Mouse (Mus musculus): ENCODE data around the gene Pramef8. TPM values are rescaled to one million over a fixed set of nuclear protein-coding genes. Genes with fewer than 3 reads are reported as not detected.

Gene Pramef8
- polyA plus RNA-seq (2015; fragmentation: Nextera tagmentation; extraction: Ambion mirVana), result 25.2 and 27.0 TPM in 2 replicates

GRCm38 (mm10) chr4:143412219-143413092 is at the start of gene Pramef8:
TSS of gene Pramef8 (plus strand) at chr4:143412426.
- Histone ChIP-seq H3K27me3 (ENCODE audit: control insufficient read depth, insufficient read depth, low read depth, low read length) (no peaks in the 10 kb centered on the region; the same call in 1 of the 2 replicates), H3K4me3 (ENCODE audit: low read depth, low read length) (peak within 1 kb of the TSS; percentile 54), H3K36me3 (ENCODE audit: control insufficient read depth, insufficient read depth, low read length) (peaks cover 22% of the 10 kb centered on the region), H3K4me2 (ENCODE audit: low read length) (peak within 1 kb of the TSS; percentile 62), H3K27ac (ENCODE audit: low read length) (peak within 1 kb of the TSS; percentile 86), H3K9ac (ENCODE audit: low read depth, low read length) (peak within 1 kb of the TSS; percentile 55), H3K4me1 (ENCODE audit: control insufficient read depth, insufficient read depth, low read length) (peaks cover 5% of the 10 kb centered on the region), H3K9me3 (replicated peaks; ENCODE audit: control insufficient read depth, low read length, poor library complexity, severe bottlenecking) (no peaks in the 10 kb centered on the region)
- under 1% methylated on average over 50 of the region's 50 CpGs for WGBS
- peak; percentile 95 for ATAC-seq

GRCm38 (mm10) chr4:143366415-143367041 is 45.7 kb upstream of the Pramef8 start:
- ATAC-seq, result peak; percentile 60; the same call in 1 of the 2 replicates

GRCm38 (mm10) chr4:143379480-143379879 is 32.7 kb upstream of the Pramef8 start:
- Histone ChIP-seq H3K27ac (ENCODE audit: low read length) (peak overlapping the region; percentile 55; the same call in 1 of the 2 replicates), H3K9ac (ENCODE audit: low read depth, low read length) (no peak overlapping the region), H3K4me1 (ENCODE audit: control insufficient read depth, insufficient read depth, low read length) (peaks cover 17% of the 10 kb centered on the region), H3K4me2 (ENCODE audit: low read length) (peak overlapping the region; percentile 11), H3K27me3 (ENCODE audit: control insufficient read depth, insufficient read depth, low read depth, low read length) (no peaks in the 10 kb centered on the region), H3K4me3 (ENCODE audit: low read depth, low read length) (no peak overlapping the region), H3K36me3 (ENCODE audit: control insufficient read depth, insufficient read depth, low read length) (no peaks in the 10 kb centered on the region), H3K9me3 (replicated peaks; ENCODE audit: control insufficient read depth, low read length, poor library complexity, severe bottlenecking) (no peaks in the 10 kb centered on the region)
- peak; percentile 43 for ATAC-seq
- 17% methylated on average over 7 of the region's 7 CpGs for WGBS

More at GRCm38 (mm10) chr4:143366415-143367041, 45.7 kb upstream of the Pramef8 start:
- Histone ChIP-seq H3K36me3 (ENCODE audit: control insufficient read depth, insufficient read depth, low read length) (no peaks in the 10 kb centered on the region), H3K4me3 (ENCODE audit: low read depth, low read length) (no peak overlapping the region), H3K9ac (ENCODE audit: low read depth, low read length) (0 out of 2 replicates have a peak overlapping the region, but pooled peaks have one; percentile 18), H3K27ac (ENCODE audit: low read length) (no peak overlapping the region), H3K4me2 (ENCODE audit: low read length) (peak overlapping the region; percentile 39), H3K9me3 (replicated peaks; ENCODE audit: control insufficient read depth, low read length, poor library complexity, severe bottlenecking) (no peaks in the 10 kb centered on the region; the same call in 1 of the 2 replicates), H3K27me3 (ENCODE audit: control insufficient read depth, insufficient read depth, low read depth, low read length) (no peaks in the 10 kb centered on the region), H3K4me1 (ENCODE audit: control insufficient read depth, insufficient read depth, low read length) (peaks cover 5% of the 10 kb centered on the region; the same call in 1 of the 2 replicates)
- WGBS, result 10% methylated on average over 15 of the region's 15 CpGs

GRCm38 (mm10) chr4:143379931-143380715 is 32.1 kb upstream of the Pramef8 start:
- no peaks in the 10 kb centered on the region for H3K9me3 ChIP-seq (replicated peaks; ENCODE audit: control insufficient read depth, low read length, poor library complexity, severe bottlenecking)
- peak overlapping the region; percentile 11 for H3K4me2 ChIP-seq (ENCODE audit: low read length)
- peak overlapping the region; percentile 55; the same call in 1 of the 2 replicates for H3K27ac ChIP-seq (ENCODE audit: low read length)
- 14% methylated on average over 15 of the region's 15 CpGs for WGBS
- H3K4me3 ChIP-seq (ENCODE audit: low read depth, low read length), result no peak overlapping the region
- H3K4me1 ChIP-seq (ENCODE audit: control insufficient read depth, insufficient read depth, low read length), result peaks cover 17% of the 10 kb centered on the region
- no peaks in the 10 kb centered on the region for H3K27me3 ChIP-seq (ENCODE audit: control insufficient read depth, insufficient read depth, low read depth, low read length)
- peak; percentile 52 for ATAC-seq
- H3K9ac ChIP-seq (ENCODE audit: low read depth, low read length), result no peak overlapping the region; the same call in 1 of the 2 replicates
- H3K36me3 ChIP-seq (ENCODE audit: control insufficient read depth, insufficient read depth, low read length), result no peaks in the 10 kb centered on the region

GRCm38 (mm10) chr4:143380716-143381004 is 31.6 kb upstream of the Pramef8 start:
- Histone ChIP-seq H3K4me2 (ENCODE audit: low read length) (no peak overlapping the region), H3K4me1 (ENCODE audit: control insufficient read depth, insufficient read depth, low read length) (peaks cover 17% of the 10 kb centered on the region), H3K27me3 (ENCODE audit: control insufficient read depth, insufficient read depth, low read depth, low read length) (no peaks in the 10 kb centered on the region), H3K27ac (ENCODE audit: low read length) (no peak overlapping the region), H3K4me3 (ENCODE audit: low read depth, low read length) (no peak overlapping the region), H3K36me3 (ENCODE audit: control insufficient read depth, insufficient read depth, low read length) (no peaks in the 10 kb centered on the region), H3K9me3 (replicated peaks; ENCODE audit: control insufficient read depth, low read length, poor library complexity, severe bottlenecking) (no peaks in the 10 kb centered on the region), H3K9ac (ENCODE audit: low read depth, low read length) (no peak overlapping the region)
- 1% methylated on average over 5 of the region's 5 CpGs for WGBS
- no peak for ATAC-seq

GRCm38 (mm10) chr4:143382163-143382562 is 30.1 kb upstream of the Pramef8 start:
- Histone ChIP-seq H3K4me2 (ENCODE audit: low read length) (no peak overlapping the region), H3K4me3 (ENCODE audit: low read depth, low read length) (no peak overlapping the region), H3K9ac (ENCODE audit: low read depth, low read length) (no peak overlapping the region), H3K4me1 (ENCODE audit: control insufficient read depth, insufficient read depth, low read length) (peaks cover 17% of the 10 kb centered on the region), H3K9me3 (replicated peaks; ENCODE audit: control insufficient read depth, low read length, poor library complexity, severe bottlenecking) (no peaks in the 10 kb centered on the region), H3K27me3 (ENCODE audit: control insufficient read depth, insufficient read depth, low read depth, low read length) (no peaks in the 10 kb centered on the region), H3K36me3 (ENCODE audit: control insufficient read depth, insufficient read depth, low read length) (no peaks in the 10 kb centered on the region), H3K27ac (ENCODE audit: low read length) (no peak overlapping the region)
- 47% methylated on average over 3 of the region's 3 CpGs for WGBS
- ATAC-seq, result no peak

GRCm38 (mm10) chr4:143383646-143384045 is 28.6 kb upstream of the Pramef8 start:
- H3K9me3 ChIP-seq (replicated peaks; ENCODE audit: control insufficient read depth, low read length, poor library complexity, severe bottlenecking), result no peaks in the 10 kb centered on the region
- no peak overlapping the region for H3K27ac ChIP-seq (ENCODE audit: low read length)
- no peak overlapping the region for H3K4me2 ChIP-seq (ENCODE audit: low read length)
- peaks cover 17% of the 10 kb centered on the region for H3K4me1 ChIP-seq (ENCODE audit: control insufficient read depth, insufficient read depth, low read length)
- 48% methylated on average over 4 of the region's 4 CpGs for WGBS
- no peak overlapping the region for H3K9ac ChIP-seq (ENCODE audit: low read depth, low read length)
- H3K36me3 ChIP-seq (ENCODE audit: control insufficient read depth, insufficient read depth, low read length), result no peaks in the 10 kb centered on the region
- no peak overlapping the region for H3K4me3 ChIP-seq (ENCODE audit: low read depth, low read length)
- no peaks in the 10 kb centered on the region for H3K27me3 ChIP-seq (ENCODE audit: control insufficient read depth, insufficient read depth, low read depth, low read length)
- no peak for ATAC-seq

- 10% methylated on average over 27 of the region's 43 CpGs for WGBS
- peak; percentile 86 for ATAC-seq
- H3K9ac ChIP-seq (ENCODE audit: low read depth, low read length), result peak overlapping the region; percentile 53; the same call in 1 of the 2 replicates
These were observed 23.1 kb upstream of the Pramef8 start for GRCm38 (mm10) chr4:143388955-143389702.

More at GRCm38 (mm10) chr4:143388955-143389702, 23.1 kb upstream of the Pramef8 start:
- Histone ChIP-seq H3K4me2 (ENCODE audit: low read length) (peak overlapping the region; percentile 66), H3K4me1 (ENCODE audit: control insufficient read depth, insufficient read depth, low read length) (0 out of 2 replicates have a peak, but pooled peaks cover 2% of the 10 kb centered on the region), H3K9me3 (replicated peaks; ENCODE audit: control insufficient read depth, low read length, poor library complexity, severe bottlenecking) (no peaks in the 10 kb centered on the region), H3K4me3 (ENCODE audit: low read depth, low read length) (peak overlapping the region; percentile 36), H3K36me3 (ENCODE audit: control insufficient read depth, insufficient read depth, low read length) (no peaks in the 10 kb centered on the region), H3K27me3 (ENCODE audit: control insufficient read depth, insufficient read depth, low read depth, low read length) (no peaks in the 10 kb centered on the region), H3K27ac (ENCODE audit: low read length) (no peak overlapping the region)
